Mouse (Mus musculus) heart, postnatal 0 days (tissue): Measurements from ENCODE around the gene Nfya. TPM values are rescaled to one million over a fixed set of nuclear protein-coding genes. Genes with fewer than 3 reads are reported as not detected.

Experiments
- ATAC-seq: fragments of 200-750 bp; cut with Nextera tagmentation; 2 replicates; pipeline ENCODE4 v1.8.0; 2017; ENCODE audit warnings: low read depth, moderate number of reproducible peaks, moderate library complexity; ENCODE audit not compliant: insufficient read depth
- DNase-seq: peaks from one replicate; pipeline ENCODE4 v3.0.0-alpha.2; 2016; ENCODE audit warnings: low spot score
- H3K27ac ChIP-seq: fragments of 300-500 bp; sonication (generic); 2 replicates; pipeline ENCODE4 v1.5.1; 2014; ENCODE audit warnings: low read depth, mild to moderate bottlenecking
- H3K27me3 ChIP-seq: fragments of 300-500 bp; sonication (generic); 2 replicates; pipeline ENCODE4 v1.6.1; 2014; ENCODE audit warnings: low read length, mixed read lengths; ENCODE audit not compliant: control insufficient read depth, insufficient read depth
- H3K36me3 ChIP-seq: fragments of 300-500 bp; sonication (generic); replicated peaks from 2 replicates; pipeline ENCODE4 v1.6.1; 2014; ENCODE audit warnings: low read length, mixed read lengths; ENCODE audit not compliant: control insufficient read depth, insufficient read depth
- H3K4me1 ChIP-seq: fragments of 300-500 bp; sonication (generic); 2 replicates; pipeline ENCODE4 v1.6.1; 2014; ENCODE audit warnings: antibody characterized with exemption; ENCODE audit not compliant: control insufficient read depth, insufficient read depth
- H3K4me2 ChIP-seq: fragments of 300-500 bp; sonication (generic); 2 replicates; pipeline ENCODE4 v1.6.1; 2014; ENCODE audit warnings: low read depth, mild to moderate bottlenecking, low read length, moderate library complexity
- H3K4me3 ChIP-seq: fragments of 300-500 bp; sonication (generic); 2 replicates; pipeline ENCODE4 v1.5.1; 2014; ENCODE audit warnings: low read depth, low read length
- H3K9ac ChIP-seq: fragments of 300-500 bp; sonication (generic); replicated peaks from 2 replicates; pipeline ENCODE4 v1.6.1; 2014; ENCODE audit warnings: low read depth, low read length, mixed read lengths
- H3K9me3 ChIP-seq: fragments of 300-500 bp; sonication (generic); replicated peaks from 2 replicates; pipeline ENCODE4 v1.6.1; 2016; ENCODE audit warnings: low read length; ENCODE audit not compliant: control insufficient read depth
- CTCF ChIP-seq: IDR thresholded peaks from 2 replicates; pipeline ENCODE4 v1.5.1; 2016; ENCODE audit warnings: antibody characterized with exemption, control low read depth, low read depth
- EP300 ChIP-seq: IDR thresholded peaks from 2 replicates; pipeline ENCODE4 v1.6.1; 2016; ENCODE audit warnings: antibody characterized with exemption, low read depth
- WGBS: fragments of 180-500 bp; shearing (Covaris S2); extraction: QIAGEN DNeasy Blood & Tissue Kit; methylation state at CpG from one replicate; pipeline ENCODE4 v1.1.7; 2014; 5-methylcytosine and 5-hydroxymethylcytosine counted together
- polyA plus RNA-seq: library from polyadenylated mRNA; unstranded; fragments of >200 nt; fragmentation: Nextera tagmentation; extraction: Ambion mirVana; gene quantifications from 2 replicates; pipeline ENCODE4 v1.2.1, GENCODE M21; 2015
- total RNA-seq: library from RNA; depleted of rRNA; stranded (reverse); fragments of >200 nt; gene quantifications from 2 replicates; pipeline ENCODE4 v1.2.3, GENCODE M21; 2014; ENCODE audit warnings: low replicate concordance

Nfya gene
- total and polyA plus RNA-seq, 2 experiments from 2014 or later: 4.7 to 27.4 TPM

DNA sequence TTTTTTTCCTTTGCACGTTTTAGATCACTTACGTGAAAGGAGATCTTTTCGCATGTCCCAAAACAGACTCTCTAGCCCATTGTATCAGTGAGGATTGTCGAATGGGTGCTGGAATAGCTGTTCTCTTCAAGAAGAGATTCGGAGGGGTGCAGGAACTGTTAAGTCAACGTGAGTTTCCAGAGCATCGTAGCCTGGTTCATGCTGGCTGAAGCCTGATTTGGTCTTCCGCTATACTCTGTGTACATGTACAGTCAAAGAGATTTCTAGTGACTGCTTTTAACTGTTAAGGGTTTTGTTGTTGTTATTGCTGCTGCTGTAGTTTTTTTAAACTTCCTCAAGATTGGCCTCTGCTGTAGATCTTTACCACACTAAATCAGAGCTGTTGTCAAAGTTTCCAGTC is 1.5 kb upstream of the Nfya start:
- peak overlapping the region; percentile 99; the same call in 1 of the 2 replicates for H3K27ac ChIP-seq
- WGBS: 41% methylated on average over 8 of the region's 8 CpGs

DNA sequence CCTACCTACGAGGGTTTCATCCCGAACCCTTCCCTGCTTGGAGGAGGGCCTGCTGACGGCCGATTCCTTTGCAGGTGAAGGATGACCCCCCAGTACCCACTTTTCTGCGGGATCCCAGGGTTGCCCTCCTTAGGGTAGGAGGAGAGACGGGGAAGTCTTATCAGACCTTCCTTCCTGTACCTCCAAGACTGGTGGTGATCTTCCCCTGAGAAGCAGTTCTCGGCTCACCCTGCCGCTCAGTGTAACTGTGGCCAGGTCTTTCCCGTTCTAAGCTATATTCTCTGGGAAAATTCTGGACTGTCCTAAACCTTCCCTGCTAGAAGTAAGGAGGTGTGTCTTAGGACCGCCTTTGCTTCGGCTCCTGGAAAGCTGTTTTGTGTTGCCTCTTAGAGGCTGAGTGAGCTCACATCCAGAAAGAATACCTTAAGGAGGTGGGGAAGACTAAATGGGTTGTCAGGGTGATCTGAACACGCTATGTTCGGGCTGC is 636 bp upstream of the Nfya start:
- Histone ChIP-seq H3K27ac (peak overlapping the region; percentile 99), H3K36me3 (peaks cover 21% of the 10 kb centered on the region; the same call in 1 of the 2 replicates), H3K9me3 (no peaks in the 10 kb centered on the region), H3K4me1 (peaks cover 31% of the 10 kb centered on the region), H3K4me3 (peak overlapping the region; percentile 87), H3K9ac (peak overlapping the region; percentile 63), H3K27me3 (no peaks in the 10 kb centered on the region), H3K4me2 (peak overlapping the region; percentile 76)
- WGBS: under 1% methylated on average over 13 of the region's 13 CpGs
- ATAC-seq: no peak
- DNase-seq: no peak
- TF ChIP-seq EP300: no peak
- no peak for TF ChIP-seq CTCF

More for the DNA sequence above, 1.5 kb upstream of the Nfya start:
- H3K36me3 ChIP-seq: peaks cover 29% of the 10 kb centered on the region
- peaks cover 23% of the 10 kb centered on the region for H3K4me1 ChIP-seq
- H3K27me3 ChIP-seq: no peaks in the 10 kb centered on the region
- H3K9me3 ChIP-seq: no peaks in the 10 kb centered on the region
- peak overlapping the region; percentile 76 for H3K4me2 ChIP-seq
- H3K4me3 ChIP-seq: peak overlapping the region; percentile 87
- no peak for TF ChIP-seq EP300
- no peak for TF ChIP-seq CTCF
- peak overlapping the region; percentile 63 for H3K9ac ChIP-seq
- no peak for ATAC-seq
- no peak for DNase-seq

DNA sequence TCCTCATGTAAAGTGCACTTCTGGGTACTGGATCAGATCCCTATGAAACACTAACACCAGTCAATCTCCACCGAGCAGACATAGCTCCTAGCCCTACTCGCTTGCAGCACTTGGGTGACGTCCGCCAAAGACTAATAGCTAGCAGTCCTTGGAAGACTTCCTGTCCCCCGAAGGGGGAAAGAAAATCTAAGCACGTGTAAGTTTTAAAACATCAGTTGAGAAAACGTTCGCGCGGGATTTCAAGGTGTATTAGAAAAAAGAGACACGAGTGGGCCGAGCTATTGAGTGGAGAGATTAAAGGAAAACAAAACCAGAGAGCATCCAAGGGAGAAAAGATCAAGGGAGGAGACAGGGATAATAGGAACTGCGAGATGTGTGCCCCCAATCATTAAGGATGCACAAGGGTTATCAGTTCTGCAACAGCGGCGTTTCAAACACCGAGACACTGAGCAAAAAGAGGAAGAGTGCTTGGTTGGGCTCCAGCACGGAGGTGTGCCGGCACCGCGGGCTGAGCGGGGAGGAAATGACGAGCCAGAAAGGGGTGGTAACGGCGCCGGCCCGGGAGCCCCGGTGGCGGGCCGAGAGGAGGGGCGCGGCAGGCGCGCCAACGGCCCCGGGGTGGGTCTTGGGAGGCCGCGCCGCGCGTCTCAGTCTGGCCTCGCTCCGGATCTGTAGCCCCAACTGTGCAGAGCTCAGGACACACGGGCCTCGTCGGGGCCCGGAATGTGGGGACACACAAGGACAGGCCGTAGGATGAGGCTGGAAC is 997 bp downstream of the Nfya start:
- Histone ChIP-seq H3K4me3 (peak overlapping the region; percentile 87), H3K27me3 (no peaks in the 10 kb centered on the region), H3K27ac (peak overlapping the region; percentile 99), H3K9me3 (no peaks in the 10 kb centered on the region), H3K9ac (peak overlapping the region; percentile 96), H3K36me3 (0 out of 2 replicates have a peak, but pooled peaks cover 6% of the 10 kb centered on the region), H3K4me2 (peak overlapping the region; percentile 78), H3K4me1 (peaks cover 31% of the 10 kb centered on the region)
- TF ChIP-seq EP300 (no peak), CTCF (no peak)
- peak; percentile 71 for DNase-seq
- peak; percentile 28 for ATAC-seq
- WGBS: under 1% methylated on average over 46 of the region's 47 CpGs

GRCm38 (mm10) chr17:48407910-48408525 is 1.7 kb downstream of the Nfya start:
- no peaks in the 10 kb centered on the region for H3K9me3 ChIP-seq
- no peaks in the 10 kb centered on the region for H3K27me3 ChIP-seq
- peaks cover 31% of the 10 kb centered on the region for H3K4me1 ChIP-seq
- H3K27ac ChIP-seq: peak overlapping the region; percentile 99
- H3K36me3 ChIP-seq: 0 out of 2 replicates have a peak, but pooled peaks cover 3% of the 10 kb centered on the region
- WGBS: 4% methylated on average over 8 of the region's 8 CpGs
- H3K9ac ChIP-seq: peak overlapping the region; percentile 96
- DNase-seq (no peak), ATAC-seq (no peak)
- TF ChIP-seq EP300 (no peak), CTCF (no peak)
- peak overlapping the region; percentile 78 for H3K4me2 ChIP-seq
- peak overlapping the region; percentile 87 for H3K4me3 ChIP-seq

DNA sequence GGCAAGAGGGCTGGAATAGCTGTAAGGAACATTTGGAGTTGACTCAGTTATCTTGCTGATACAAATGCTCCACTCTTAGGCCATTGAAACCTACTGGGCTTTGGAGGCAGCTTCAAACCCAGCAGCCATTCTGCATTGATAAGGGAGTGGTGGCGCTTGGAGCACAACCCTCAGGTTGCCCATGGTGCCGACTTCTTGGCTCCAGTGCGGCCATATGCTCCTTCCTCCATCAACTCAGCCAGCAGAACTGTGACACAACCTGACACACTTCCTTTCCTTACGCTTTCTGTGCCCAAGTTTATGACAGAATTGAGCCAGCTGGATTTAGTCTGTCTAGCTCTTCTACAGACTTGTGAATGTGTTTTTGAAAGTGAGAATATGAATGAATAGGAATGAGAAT is 2.6 kb downstream of the Nfya start:
- Histone ChIP-seq H3K27ac (0 out of 2 replicates have a peak overlapping the region, but pooled peaks have one; percentile 39), H3K27me3 (no peaks in the 10 kb centered on the region), H3K4me3 (no peak overlapping the region), H3K4me2 (0 out of 2 replicates have a peak overlapping the region, but pooled peaks have one; percentile 78), H3K36me3 (no peaks in the 10 kb centered on the region), H3K9me3 (no peaks in the 10 kb centered on the region), H3K9ac (no peak overlapping the region), H3K4me1 (peaks cover 31% of the 10 kb centered on the region)
- no peak for TF ChIP-seq EP300
- TF ChIP-seq CTCF: no peak
- no peak for ATAC-seq
- no peak for DNase-seq
- WGBS: 61% methylated on average over 4 of the region's 4 CpGs
